Mouse (Mus musculus) heart, adult 2 months (tissue): Measurements from ENCODE around the gene Gm11437. TPM values are rescaled to one million over a fixed set of nuclear protein-coding genes. Genes with fewer than 3 reads are reported as not detected.

Source experiments
- DNase-seq, 2 experiments: peaks; one replicate each; pipeline ENCODE4 v3.0.0; 2021
- H3K27ac ChIP-seq: fragments of 200-600 bp; 2 replicates; pipeline ENCODE4 v1.8.1; 2022
- H3K27me3 ChIP-seq: fragments of 200-500 bp; 2 replicates; pipeline ENCODE4 v1.6.1; 2012; ENCODE audit warnings: mild to moderate bottlenecking, low read length, inconsistent platforms, mixed read lengths; ENCODE audit not compliant: control insufficient read depth, insufficient read depth
- H3K36me3 ChIP-seq: fragments of 200-500 bp; 2 replicates; pipeline ENCODE4 v1.6.1; 2012; ENCODE audit warnings: low read length, inconsistent platforms; ENCODE audit not compliant: control insufficient read depth, insufficient read depth
- H3K4me1 ChIP-seq: fragments of 200-500 bp; 2 replicates; pipeline ENCODE4 v1.6.1; 2011; ENCODE audit warnings: low read length; ENCODE audit not compliant: control insufficient read depth, insufficient read depth
- H3K4me3 ChIP-seq: fragments of 200-600 bp; 2 replicates; pipeline ENCODE4 v1.8.1; 2022
- H3K79me2 ChIP-seq: fragments of 200-500 bp; replicated peaks from 2 replicates; pipeline ENCODE4 v1.6.1; 2012; ENCODE audit warnings: mild to moderate bottlenecking, inconsistent platforms, low read length, moderate library complexity, mixed read lengths; ENCODE audit not compliant: control insufficient read depth, insufficient read depth
- H3K9ac ChIP-seq: fragments of 200-500 bp; 2 replicates; pipeline ENCODE4 v1.6.1; 2012; ENCODE audit warnings: low read depth, mild to moderate bottlenecking, control low read depth, inconsistent platforms, low read length, mixed read lengths
- CTCF ChIP-seq: fragments of 200-600 bp; IDR thresholded peaks from 2 replicates; pipeline ENCODE4 v1.8.1; 2022; ENCODE audit warnings: antibody characterized with exemption, mild to moderate bottlenecking, moderate library complexity
- EP300 ChIP-seq: fragments of 200-500 bp; IDR thresholded peaks from 2 replicates; pipeline ENCODE4 v1.6.1; 2011; ENCODE audit warnings: low read depth, low read length, control low read depth; ENCODE audit not compliant: insufficient read depth
- POLR2A ChIP-seq: fragments of 200-500 bp; IDR thresholded peaks from 2 replicates; pipeline ENCODE4 v1.6.1; 2011; ENCODE audit warnings: mild to moderate bottlenecking, low read depth, low read length, control low read depth; ENCODE audit not compliant: insufficient read depth
- WGBS: fragments of 180-500 bp; shearing (Covaris S2); methylation state at CpG from one replicate; pipeline ENCODE4 v1.1.7; 2018; 5-methylcytosine and 5-hydroxymethylcytosine counted together
- intact Hi-C: fragments of 180-260 bp; cut with DNase I; formaldehyde crosslinking; loops from one replicate; pipeline ENCODE4 v1.15.1; 2025
- polyA plus RNA-seq: library from polyadenylated mRNA; depleted of rRNA; stranded (reverse); fragments of >200 nt; gene quantifications from 2 replicates; pipeline ENCODE4 v1.2.3, GENCODE M21; 2012
- total RNA-seq, 2 experiments: library from RNA; stranded (reverse); gene quantifications; 2 replicates each; pipeline ENCODE4 v1.2.3; 2021

Gene Gm11437
- total and polyA plus RNA-seq, 3 experiments, result not detected

- 33% methylated on average over 4 of the region's 4 CpGs for WGBS
- no peak overlapping the region; the same call in 1 of the 2 replicates for H3K4me3 ChIP-seq
- intact Hi-C loops, result loop anchor here (1.0 to 2.0 kb wide), 2 partner anchors 50 to 65 kb away; partner anchors contain the start of genes Acaca and Tada2a
- 0 out of 2 replicates have a peak, but pooled peaks cover 1% of the 10 kb centered on the region for H3K79me2 ChIP-seq
- DNase-seq, result no peak
- TF ChIP-seq POLR2A (no peak), EP300 (no peak), CTCF (no peak)
- H3K9ac ChIP-seq, result no peak overlapping the region
- no peaks in the 10 kb centered on the region; the same call in 1 of the 2 replicates for H3K4me1 ChIP-seq
- no peaks in the 10 kb centered on the region; the same call in 1 of the 2 replicates for H3K36me3 ChIP-seq
- no peaks in the 10 kb centered on the region for H3K27me3 ChIP-seq
- H3K27ac ChIP-seq, result peak overlapping the region; percentile 77; the same call in 1 of the 2 replicates
These were observed 11.3 kb upstream of the Gm11437 start for GRCm38 (mm10) chr11:84178571-84178970.

DNA sequence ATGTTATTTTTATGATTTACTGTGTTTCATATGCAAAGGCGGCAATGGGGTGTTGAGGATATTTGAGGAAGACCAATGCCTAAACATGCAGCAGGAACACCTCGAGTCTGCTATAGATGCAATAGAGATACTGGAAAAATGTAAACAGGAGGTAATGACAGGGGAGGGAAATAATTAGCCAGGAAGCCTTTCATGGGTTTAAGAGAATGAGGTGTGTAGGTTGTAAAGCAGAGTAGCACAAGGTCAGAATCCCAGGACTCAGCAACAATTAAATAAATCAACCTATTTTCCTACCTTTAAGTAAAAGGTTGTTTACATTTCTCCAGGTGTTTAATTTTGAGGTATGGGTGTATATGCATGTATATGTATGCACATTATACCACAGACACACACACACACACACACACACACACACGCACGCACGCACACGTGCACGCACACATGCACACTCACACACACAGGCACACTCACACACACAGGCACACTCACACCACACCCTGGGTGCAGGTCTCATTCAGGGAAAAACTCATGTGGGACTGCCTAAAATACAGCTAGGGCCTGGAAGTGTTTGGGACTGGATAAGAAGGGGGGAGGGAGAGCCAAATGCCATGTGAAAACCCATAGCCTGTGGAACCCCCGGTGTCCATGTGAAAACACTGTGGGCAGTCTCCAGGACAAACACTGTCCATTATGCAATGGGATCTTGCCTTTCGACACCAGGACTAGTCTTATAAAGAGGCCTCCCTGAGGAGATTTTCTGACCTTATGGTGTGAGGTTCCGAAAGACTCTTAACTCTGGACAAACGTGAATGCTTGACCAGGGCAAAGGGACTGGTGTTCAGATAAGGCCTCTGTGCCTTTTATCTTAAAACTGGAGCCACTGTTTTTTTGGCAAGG is 5.5 kb upstream of the Gm11437 start:
- WGBS, result 72% methylated on average over 11 of the region's 11 CpGs
- no peak overlapping the region for H3K27ac ChIP-seq
- no peak overlapping the region for H3K9ac ChIP-seq
- H3K4me3 ChIP-seq, result no peak overlapping the region
- no peak for DNase-seq
- H3K36me3 ChIP-seq, result no peaks in the 10 kb centered on the region
- H3K4me1 ChIP-seq, result no peaks in the 10 kb centered on the region
- no peaks in the 10 kb centered on the region for H3K27me3 ChIP-seq
- no peak for TF ChIP-seq POLR2A
- no peak for TF ChIP-seq EP300
- no peaks in the 10 kb centered on the region for H3K79me2 ChIP-seq
- intact Hi-C loops, result no loop called here

DNA sequence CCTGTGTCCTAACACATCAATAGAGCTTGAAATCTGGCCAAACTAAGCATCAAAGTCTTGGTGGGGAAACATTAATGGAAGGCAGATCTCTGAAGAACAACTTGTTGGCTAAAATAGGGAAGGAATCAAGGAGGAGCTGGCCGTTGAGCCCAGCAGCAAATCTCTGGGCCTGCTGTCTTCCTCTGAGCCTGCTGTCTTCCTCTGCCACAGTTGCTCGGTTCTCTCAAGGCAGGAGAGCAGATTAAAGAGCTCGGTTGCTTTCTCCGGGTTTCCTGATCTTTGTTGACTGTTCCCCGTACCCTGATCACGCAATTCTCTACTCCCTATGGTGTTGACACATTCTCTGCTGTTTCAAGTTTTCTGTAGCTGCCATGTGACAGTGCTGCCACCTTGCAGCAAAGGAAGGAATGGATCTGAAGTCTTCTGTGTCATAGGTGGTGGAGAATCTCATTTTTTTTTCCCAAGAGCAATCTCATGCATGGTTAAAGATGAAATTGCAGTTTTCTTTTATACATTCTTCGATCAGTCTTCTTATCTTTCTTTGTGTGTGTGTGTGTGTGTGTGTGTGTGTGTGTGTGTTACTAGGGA is 1.5 kb upstream of the Gm11437 start:
- Histone ChIP-seq H3K4me3 (no peak overlapping the region), H3K27ac (no peak overlapping the region), H3K79me2 (no peaks in the 10 kb centered on the region), H3K9ac (no peak overlapping the region), H3K4me1 (no peaks in the 10 kb centered on the region), H3K27me3 (no peaks in the 10 kb centered on the region), H3K36me3 (no peaks in the 10 kb centered on the region)
- intact Hi-C loops, result no loop called here
- TF ChIP-seq POLR2A (no peak), EP300 (no peak), CTCF (peak; percentile 69)
- WGBS, result 13% methylated on average over 7 of the region's 7 CpGs
- DNase-seq, result peak; percentile 29

- DNase-seq, result no peak
- no peak overlapping the region for H3K4me3 ChIP-seq
- intact Hi-C loops, result no loop called here
- no peaks in the 10 kb centered on the region for H3K4me1 ChIP-seq
- H3K79me2 ChIP-seq, result no peaks in the 10 kb centered on the region
- 65% methylated on average over 4 of the region's 4 CpGs for WGBS
- H3K27me3 ChIP-seq, result no peaks in the 10 kb centered on the region
- H3K27ac ChIP-seq, result no peak overlapping the region
- TF ChIP-seq EP300 (no peak), CTCF (no peak), POLR2A (no peak)
- no peaks in the 10 kb centered on the region for H3K36me3 ChIP-seq
- H3K9ac ChIP-seq, result no peak overlapping the region
These were observed 2.7 kb downstream of the Gm11437 start for GRCm38 (mm10) chr11:84164561-84164960.

GRCm38 (mm10) chr11:84164123-84164522 is 3.2 kb downstream of the Gm11437 start:
- no peak overlapping the region for H3K4me3 ChIP-seq
- no peak overlapping the region for H3K27ac ChIP-seq
- 83% methylated on average over 6 of the region's 6 CpGs for WGBS
- intact Hi-C loops, result no loop called here
- no peak overlapping the region for H3K9ac ChIP-seq
- H3K27me3 ChIP-seq, result no peaks in the 10 kb centered on the region
- no peaks in the 10 kb centered on the region for H3K4me1 ChIP-seq
- H3K79me2 ChIP-seq, result no peaks in the 10 kb centered on the region
- H3K36me3 ChIP-seq, result no peaks in the 10 kb centered on the region
- TF ChIP-seq POLR2A (no peak), CTCF (no peak), EP300 (no peak)
- DNase-seq, result no peak
